Mouse (Mus musculus): ENCODE results near the gene Rabl6.
A peak's percentile ranks its signal among the peaks of the same experiment; 100 is the strongest.

The Rabl6 gene

GRCm38 (mm10) chr2:25607761-25608622, at the start of gene Rabl6:
Rabl6 (minus strand) TSS chr2:25608521.
- DNase-seq, result peak; percentile 90

GRCm38 (mm10) chr2:25657652-25658051, 49.3 kb upstream of the Rabl6 start, which contains the start of gene Lcn5:
Lcn5 (plus strand) TSS chr2:25657952.
- no peak for DNase-seq

- peak; percentile 29 for DNase-seq
Observed at GRCm38 (mm10) chr2:25657246-25657645, 48.9 kb upstream of the Rabl6 start.

GRCm38 (mm10) chr2:25656691-25657090, 48.4 kb upstream of the Rabl6 start:
- DNase-seq, result peak; percentile 13

- DNase-seq, result no peak
Observed at GRCm38 (mm10) chr2:25654502-25654901, 46.2 kb upstream of the Rabl6 start.

GRCm38 (mm10) chr2:25652902-25653301, 44.6 kb upstream of the Rabl6 start, which contains the start of gene Lcn8:
Lcn8 (plus strand) TSS chr2:25653120.
- DNase-seq, result no peak

GRCm38 (mm10) chr2:25639890-25640289, 31.6 kb upstream of the Rabl6 start:
- no peak for DNase-seq

- no peak for DNase-seq
Observed at GRCm38 (mm10) chr2:25634046-25634445, 25.7 kb upstream of the Rabl6 start.

GRCm38 (mm10) chr2:25633616-25634015, 25.3 kb upstream of the Rabl6 start:
- DNase-seq, result no peak

- DNase-seq, result no peak
Observed at GRCm38 (mm10) chr2:25628738-25629137, 20.4 kb upstream of the Rabl6 start.

GRCm38 (mm10) chr2:25627811-25628210, 19.5 kb upstream of the Rabl6 start, which contains the start of gene Fcna:
Fcna (minus strand) TSS chr2:25628030.
- DNase-seq, result no peak

- DNase-seq, result peak; percentile 7
Observed at GRCm38 (mm10) chr2:25625986-25626385, 17.7 kb upstream of the Rabl6 start.

GRCm38 (mm10) chr2:25621229-25622200, 13.2 kb upstream of the Rabl6 start, which contains the start of gene Tmem141:
Tmem141 (minus strand) TSS chr2:25622005.
- DNase-seq, result peak; percentile 94

GRCm38 (mm10) chr2:25620852-25621228, 12.5 kb upstream of the Rabl6 start:
- DNase-seq, result no peak

GRCm38 (mm10) chr2:25620386-25620785, 12.1 kb upstream of the Rabl6 start:
- DNase-seq, result peak; percentile 13

GRCm38 (mm10) chr2:25617578-25617977, 9.3 kb upstream of the Rabl6 start, which contains the start of gene Ccdc183:
Ccdc183 (minus strand) TSS chr2:25617678.
- DNase-seq, result peak; percentile 5

- peak; percentile 5 for DNase-seq
Observed at GRCm38 (mm10) chr2:25616398-25616797, 8.1 kb upstream of the Rabl6 start.

- DNase-seq, result no peak
Observed at GRCm38 (mm10) chr2:25608671-25609070, 350 bp upstream of the Rabl6 start.

GRCm38 (mm10) chr2:25602526-25602925, 5.8 kb downstream of the Rabl6 start:
- DNase-seq, result no peak

GRCm38 (mm10) chr2:25600037-25600436, 8.3 kb downstream of the Rabl6 start:
- DNase-seq, result no peak

GRCm38 (mm10) chr2:25598749-25599148, 9.6 kb downstream of the Rabl6 start:
- no peak for DNase-seq

- no peak for DNase-seq
Observed at GRCm38 (mm10) chr2:25596765-25597510, 11.4 kb downstream of the Rabl6 start.
